Mouse (Mus musculus) cerebellum, adult 9-10 months (tissue): ENCODE measurements around the gene Uqcr11.

ENCODE experiments used
- DNase-seq: peaks from one replicate; pipeline ENCODE4 v3.0.0; 2022

Uqcr11 gene

GRCm38 (mm10) chr10:80398174-80398535 lies 8.5 kb downstream of the Uqcr11 start:
- no peak for DNase-seq

GRCm38 (mm10) chr10:80397524-80398173 lies 9.0 kb downstream of the Uqcr11 start:
- DNase-seq: no peak

- no peak for DNase-seq
Measured at GRCm38 (mm10) chr10:80396822-80397523, 9.7 kb downstream of the Uqcr11 start.

- DNase-seq: no peak
Measured at GRCm38 (mm10) chr10:80395025-80395627, 11.5 kb downstream of the Uqcr11 start.

- no peak for DNase-seq
Measured at GRCm38 (mm10) chr10:80392687-80393086, 13.9 kb downstream of the Uqcr11 start.

- no peak for DNase-seq
Measured at GRCm38 (mm10) chr10:80390697-80391096, 15.9 kb downstream of the Uqcr11 start.

GRCm38 (mm10) chr10:80389185-80389708 lies 17.4 kb downstream of the Uqcr11 start:
- DNase-seq: no peak

- DNase-seq: no peak
Measured at GRCm38 (mm10) chr10:80388731-80389130, 17.9 kb downstream of the Uqcr11 start.

- DNase-seq: no peak
Measured at GRCm38 (mm10) chr10:80387522-80387959, 19.1 kb downstream of the Uqcr11 start, which contains the start of gene Mex3d. Gene Mex3d, minus strand, starts transcription at chr10:80387659.

- DNase-seq: no peak
Measured at GRCm38 (mm10) chr10:80386735-80387471, 19.7 kb downstream of the Uqcr11 start.

GRCm38 (mm10) chr10:80385811-80386734 lies 20.6 kb downstream of the Uqcr11 start:
- no peak for DNase-seq

- DNase-seq: no peak
Measured at GRCm38 (mm10) chr10:80385310-80385709, 21.3 kb downstream of the Uqcr11 start.

GRCm38 (mm10) chr10:80384709-80385108 lies 21.9 kb downstream of the Uqcr11 start:
- no peak for DNase-seq

- no peak for DNase-seq
Measured at GRCm38 (mm10) chr10:80384115-80384639, 22.5 kb downstream of the Uqcr11 start.

GRCm38 (mm10) chr10:80383431-80383830 lies 23.2 kb downstream of the Uqcr11 start:
- DNase-seq: no peak

GRCm38 (mm10) chr10:80382641-80383365 lies 23.8 kb downstream of the Uqcr11 start:
- DNase-seq: no peak

GRCm38 (mm10) chr10:80377716-80378115 lies 28.9 kb downstream of the Uqcr11 start:
- no peak for DNase-seq

GRCm38 (mm10) chr10:80376160-80376559 lies 30.5 kb downstream of the Uqcr11 start:
- peak; percentile 93 for DNase-seq

GRCm38 (mm10) chr10:80374063-80374462 lies 32.6 kb downstream of the Uqcr11 start:
- peak; percentile 90 for DNase-seq

- DNase-seq: no peak
Measured at GRCm38 (mm10) chr10:80372706-80373105, 33.9 kb downstream of the Uqcr11 start.

GRCm38 (mm10) chr10:80371983-80372382 lies 34.6 kb downstream of the Uqcr11 start:
- DNase-seq: no peak
